Mouse (Mus musculus): ENCODE data around the gene Clcn5. TPM values are rescaled to one million over a fixed set of nuclear protein-coding genes. Genes with fewer than 3 reads are reported as not detected.

The Clcn5 gene
- polyA plus RNA-seq, 1 experiment from 2014 or later, result 13.6 TPM

- no peak for ATAC-seq (replicated peaks; ENCODE audit: low FRiP score)
- no peaks in the 10 kb centered on the region for H3K9me3 ChIP-seq (replicated peaks)
- no peak overlapping the region for H3K9ac ChIP-seq
- H3K4me1 ChIP-seq, result no peaks in the 10 kb centered on the region
- no peaks in the 10 kb centered on the region for H3K36me3 ChIP-seq
- H3K4me3 ChIP-seq (replicated peaks), result no peak overlapping the region
- H3K27ac ChIP-seq, result no peak overlapping the region
- H3K4me2 ChIP-seq, result no peak overlapping the region
- WGBS, result 83% methylated on average over 2 of the region's 2 CpGs
- H3K27me3 ChIP-seq, result no peaks in the 10 kb centered on the region
Observed at GRCm38 (mm10) chrX:7287051-7287734, 32.0 kb downstream of the Clcn5 start.

- Histone ChIP-seq H3K36me3 (no peaks in the 10 kb centered on the region), H3K27me3 (no peaks in the 10 kb centered on the region), H3K4me1 (no peaks in the 10 kb centered on the region), H3K9me3 (replicated peaks) (no peaks in the 10 kb centered on the region), H3K9ac (no peak overlapping the region), H3K4me2 (no peak overlapping the region), H3K4me3 (replicated peaks) (no peak overlapping the region), H3K27ac (no peak overlapping the region)
- WGBS, result 86% methylated on average over 1 of the region's 1 CpGs
- ATAC-seq (replicated peaks; ENCODE audit: low FRiP score), result no peak
Observed at GRCm38 (mm10) chrX:7282636-7283035, 36.5 kb downstream of the Clcn5 start.

DNA sequence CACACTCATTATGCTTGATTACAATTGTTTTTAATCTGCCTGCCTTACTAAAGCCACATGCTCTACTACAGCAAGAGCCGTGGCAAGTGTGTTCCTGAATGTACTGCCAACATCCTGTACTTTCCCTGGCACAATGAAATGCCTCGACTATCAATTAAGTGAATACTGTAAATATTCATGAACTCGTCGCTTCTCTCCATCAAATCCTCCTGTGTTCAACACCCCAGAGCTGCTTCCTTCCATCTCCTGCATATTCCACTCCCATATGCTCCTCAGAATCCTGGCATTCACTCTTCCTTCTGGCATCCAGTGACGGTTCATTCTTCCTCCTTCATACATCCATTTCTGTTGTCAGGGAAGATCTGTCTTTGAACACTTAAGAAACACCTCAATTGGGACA, 39.4 kb downstream of the Clcn5 start:
- no peaks in the 10 kb centered on the region for H3K4me1 ChIP-seq

DNA sequence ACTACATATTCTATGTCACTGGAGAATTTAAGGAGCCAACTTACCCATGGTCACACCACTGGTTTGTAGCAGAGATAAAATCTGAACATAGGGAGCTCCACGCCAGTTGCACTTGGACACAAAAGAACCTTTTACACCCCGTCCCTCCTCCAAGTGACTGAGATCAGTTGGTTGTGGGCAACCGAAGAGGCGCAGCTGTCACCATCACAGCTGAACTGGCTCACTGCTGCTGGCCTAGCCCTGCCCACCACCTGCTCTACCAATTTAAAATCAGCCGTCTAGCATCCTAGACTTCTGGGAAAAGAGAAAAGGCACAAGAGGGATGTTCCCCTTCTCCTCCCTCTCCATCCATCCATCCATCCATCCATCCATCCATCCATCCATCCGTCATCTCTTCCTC, 42.6 kb downstream of the Clcn5 start:
- H3K4me1 ChIP-seq, result no peaks in the 10 kb centered on the region
- no peak for ATAC-seq (replicated peaks; ENCODE audit: low FRiP score)
- H3K27me3 ChIP-seq, result no peaks in the 10 kb centered on the region
- no peak overlapping the region for H3K4me2 ChIP-seq
- H3K9me3 ChIP-seq (replicated peaks), result no peaks in the 10 kb centered on the region
- WGBS, result 70% methylated on average over 6 of the region's 6 CpGs
- H3K4me3 ChIP-seq (replicated peaks), result no peak overlapping the region
- H3K36me3 ChIP-seq, result no peaks in the 10 kb centered on the region
- no peak overlapping the region for H3K9ac ChIP-seq
- H3K27ac ChIP-seq, result no peak overlapping the region

More for the DNA sequence above, 39.4 kb downstream of the Clcn5 start:
- 83% methylated on average over 5 of the region's 5 CpGs for WGBS
- no peaks in the 10 kb centered on the region for H3K27me3 ChIP-seq
- H3K9ac ChIP-seq, result no peak overlapping the region
- no peaks in the 10 kb centered on the region for H3K9me3 ChIP-seq (replicated peaks)
- H3K4me2 ChIP-seq, result no peak overlapping the region
- no peak for ATAC-seq (replicated peaks; ENCODE audit: low FRiP score)
- H3K36me3 ChIP-seq, result no peaks in the 10 kb centered on the region
- no peak overlapping the region for H3K27ac ChIP-seq
- H3K4me3 ChIP-seq (replicated peaks), result no peak overlapping the region

DNA sequence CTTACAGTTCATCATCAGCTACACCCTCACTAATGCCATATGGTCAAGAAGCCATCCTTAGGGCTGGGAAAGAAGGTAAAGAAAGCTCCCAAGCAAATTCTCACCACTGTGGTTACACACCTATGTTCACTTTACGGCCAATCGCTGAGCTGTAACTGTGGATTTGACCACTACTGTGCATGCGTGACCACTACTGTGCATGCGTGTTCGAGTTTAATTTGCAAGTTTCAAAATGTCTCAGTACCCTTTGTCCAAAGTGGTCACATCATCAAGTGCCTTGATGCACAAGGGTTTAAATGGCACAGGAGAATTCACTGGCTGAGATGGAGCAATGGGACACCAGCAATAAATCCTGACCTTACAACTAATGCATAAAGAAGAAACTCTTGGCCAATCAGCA, 58.0 kb downstream of the Clcn5 start:
- H3K9me3 ChIP-seq (replicated peaks), result no peaks in the 10 kb centered on the region
- H3K36me3 ChIP-seq, result no peaks in the 10 kb centered on the region
- H3K27ac ChIP-seq, result no peak overlapping the region
- no peak overlapping the region for H3K4me3 ChIP-seq (replicated peaks)
- no peaks in the 10 kb centered on the region for H3K4me1 ChIP-seq
- no peak for ATAC-seq (replicated peaks; ENCODE audit: low FRiP score)
- H3K4me2 ChIP-seq, result no peak overlapping the region
- H3K27me3 ChIP-seq, result no peaks in the 10 kb centered on the region
- 96% methylated on average over 5 of the region's 5 CpGs for WGBS
- H3K9ac ChIP-seq, result no peak overlapping the region

GRCm38 (mm10) chrX:7260400-7261113, 58.6 kb downstream of the Clcn5 start:
- Histone ChIP-seq H3K27me3 (no peaks in the 10 kb centered on the region), H3K9ac (no peak overlapping the region), H3K9me3 (replicated peaks) (no peaks in the 10 kb centered on the region), H3K4me3 (replicated peaks) (no peak overlapping the region), H3K27ac (no peak overlapping the region), H3K4me1 (no peaks in the 10 kb centered on the region), H3K4me2 (no peak overlapping the region), H3K36me3 (no peaks in the 10 kb centered on the region)
- 56% methylated on average over 5 of the region's 5 CpGs for WGBS
- ATAC-seq (replicated peaks; ENCODE audit: low FRiP score), result no peak

DNA sequence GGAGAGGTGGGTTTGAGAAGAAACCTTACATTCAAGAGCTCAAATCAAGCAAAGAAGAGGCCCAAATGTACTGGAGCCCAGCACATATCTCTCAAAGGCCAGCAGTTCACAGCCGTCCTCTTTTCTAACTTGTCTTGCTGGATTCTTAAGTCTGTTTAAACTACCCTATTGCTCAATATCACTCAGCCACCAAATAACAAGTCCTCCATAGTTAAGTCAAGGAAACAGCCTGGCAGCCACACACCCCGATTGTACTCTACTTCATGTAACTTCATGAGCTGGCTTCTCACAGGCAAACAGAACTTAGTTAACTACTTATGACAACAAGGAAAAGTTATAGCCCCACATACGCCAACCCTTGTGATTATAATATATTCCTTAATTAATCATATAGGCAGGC, 59.4 kb downstream of the Clcn5 start:
- Histone ChIP-seq H3K4me1 (no peaks in the 10 kb centered on the region), H3K27ac (no peak overlapping the region), H3K4me2 (no peak overlapping the region), H3K27me3 (no peaks in the 10 kb centered on the region), H3K36me3 (no peaks in the 10 kb centered on the region), H3K9me3 (replicated peaks) (no peaks in the 10 kb centered on the region), H3K9ac (no peak overlapping the region), H3K4me3 (replicated peaks) (no peak overlapping the region)
- 76% methylated on average over 3 of the region's 3 CpGs for WGBS
- no peak for ATAC-seq (replicated peaks; ENCODE audit: low FRiP score)

- Histone ChIP-seq H3K4me1 (no peaks in the 10 kb centered on the region), H3K9me3 (replicated peaks) (no peaks in the 10 kb centered on the region), H3K4me3 (replicated peaks) (no peak overlapping the region), H3K9ac (no peak overlapping the region), H3K4me2 (no peak overlapping the region), H3K36me3 (no peaks in the 10 kb centered on the region), H3K27ac (no peak overlapping the region), H3K27me3 (no peaks in the 10 kb centered on the region)
- ATAC-seq (replicated peaks; ENCODE audit: low FRiP score), result no peak
- 75% methylated on average over 3 of the region's 3 CpGs for WGBS
Observed at GRCm38 (mm10) chrX:7256022-7256421, 63.1 kb downstream of the Clcn5 start.

- Histone ChIP-seq H3K9ac (no peak overlapping the region), H3K9me3 (replicated peaks) (no peaks in the 10 kb centered on the region), H3K4me1 (no peaks in the 10 kb centered on the region), H3K27ac (no peak overlapping the region), H3K4me3 (replicated peaks) (no peak overlapping the region), H3K27me3 (no peaks in the 10 kb centered on the region), H3K4me2 (no peak overlapping the region), H3K36me3 (no peaks in the 10 kb centered on the region)
- 81% methylated on average over 5 of the region's 5 CpGs for WGBS
- no peak for ATAC-seq (replicated peaks; ENCODE audit: low FRiP score)
Observed at GRCm38 (mm10) chrX:7204099-7204498, 115.1 kb downstream of the Clcn5 start.

DNA sequence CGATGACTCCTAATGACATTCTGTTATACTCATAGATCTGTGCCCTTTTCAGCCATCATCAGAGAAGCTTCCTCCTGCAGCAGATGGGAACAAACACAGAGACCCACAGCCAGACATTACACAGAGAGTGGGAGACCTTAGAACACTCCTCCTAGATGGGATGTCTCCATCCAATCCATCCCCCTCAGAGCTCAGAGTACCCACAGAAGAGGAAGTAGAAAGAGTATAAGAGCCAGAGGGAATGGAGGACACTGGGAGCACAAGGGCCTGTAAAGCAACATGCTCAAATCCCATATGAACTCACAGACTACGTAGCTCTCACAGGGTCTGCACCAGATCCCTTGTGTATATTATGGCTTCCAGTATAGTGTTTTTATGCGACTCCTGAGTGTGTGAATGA, 115.6 kb downstream of the Clcn5 start:
- H3K4me1 ChIP-seq, result no peaks in the 10 kb centered on the region
- no peaks in the 10 kb centered on the region for H3K9me3 ChIP-seq (replicated peaks)
- ATAC-seq (replicated peaks; ENCODE audit: low FRiP score), result no peak
- H3K27ac ChIP-seq, result no peak overlapping the region
- no peaks in the 10 kb centered on the region for H3K27me3 ChIP-seq
- H3K4me3 ChIP-seq (replicated peaks), result no peak overlapping the region
- no peak overlapping the region for H3K9ac ChIP-seq
- H3K4me2 ChIP-seq, result no peak overlapping the region
- H3K36me3 ChIP-seq, result no peaks in the 10 kb centered on the region
- 84% methylated on average over 3 of the region's 3 CpGs for WGBS

DNA sequence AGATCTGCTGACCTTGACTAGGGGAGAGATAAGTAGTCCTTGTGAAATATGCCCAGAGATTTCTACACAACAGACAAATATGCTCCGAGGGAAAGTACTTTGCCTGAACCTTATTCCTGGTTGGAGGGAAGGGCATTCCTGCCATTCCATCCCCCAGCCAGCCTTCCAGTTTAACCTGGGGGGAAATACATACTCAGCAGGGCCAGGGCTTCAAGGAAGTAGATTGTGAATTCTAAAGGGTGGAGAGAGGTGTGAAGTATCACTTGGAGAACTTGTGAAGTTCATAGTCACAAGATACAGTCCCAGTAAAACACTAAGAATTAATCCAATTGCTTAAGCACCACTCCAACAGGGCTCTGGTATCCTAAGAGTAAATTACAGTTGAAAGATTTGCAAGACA, 121.3 kb downstream of the Clcn5 start:
- no peaks in the 10 kb centered on the region for H3K36me3 ChIP-seq
- no peak overlapping the region for H3K9ac ChIP-seq
- H3K27me3 ChIP-seq, result no peaks in the 10 kb centered on the region
- H3K27ac ChIP-seq, result no peak overlapping the region
- ATAC-seq (replicated peaks; ENCODE audit: low FRiP score), result no peak
- H3K9me3 ChIP-seq (replicated peaks), result no peaks in the 10 kb centered on the region
- no peak overlapping the region for H3K4me2 ChIP-seq
- no peak overlapping the region for H3K4me3 ChIP-seq (replicated peaks)
- no peaks in the 10 kb centered on the region for H3K4me1 ChIP-seq
- 48% methylated on average over 1 of the region's 1 CpGs for WGBS

DNA sequence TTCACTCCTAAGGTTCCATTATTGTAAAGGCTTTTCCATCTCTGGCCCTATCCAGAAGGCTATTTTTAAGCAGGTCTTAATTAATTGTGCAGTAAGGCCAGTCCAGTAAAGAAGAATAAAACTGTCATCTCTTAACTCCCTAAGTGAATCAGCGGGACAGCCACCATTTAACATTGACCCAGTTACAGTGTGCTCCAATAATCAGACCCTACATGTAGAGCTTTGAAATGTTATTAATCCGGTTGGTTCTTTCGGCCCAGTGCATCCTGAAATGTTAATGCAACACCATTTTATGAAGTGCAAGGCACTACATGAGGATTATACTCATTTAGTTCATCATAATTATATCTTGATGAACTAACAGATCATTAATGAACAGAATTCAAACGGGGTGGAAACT, 128.3 kb downstream of the Clcn5 start:
- Histone ChIP-seq H3K9ac (no peak overlapping the region), H3K4me3 (replicated peaks) (no peak overlapping the region), H3K36me3 (no peaks in the 10 kb centered on the region), H3K9me3 (replicated peaks) (no peaks in the 10 kb centered on the region), H3K4me2 (no peak overlapping the region), H3K4me1 (no peaks in the 10 kb centered on the region), H3K27ac (0 out of 2 replicates have a peak overlapping the region, but pooled peaks have one; percentile 13), H3K27me3 (no peaks in the 10 kb centered on the region)
- 85% methylated on average over 4 of the region's 4 CpGs for WGBS
- ATAC-seq (replicated peaks; ENCODE audit: low FRiP score), result no peak
